Mouse (Mus musculus): ENCODE measurements around the gene Lrrc4. TPM values are rescaled to one million over a fixed set of nuclear protein-coding genes. Genes with fewer than 3 reads are reported as not detected.

Lrrc4 gene
- polyA plus RNA-seq, 1 experiment from 2014 or later: 0.56 TPM

DNA sequence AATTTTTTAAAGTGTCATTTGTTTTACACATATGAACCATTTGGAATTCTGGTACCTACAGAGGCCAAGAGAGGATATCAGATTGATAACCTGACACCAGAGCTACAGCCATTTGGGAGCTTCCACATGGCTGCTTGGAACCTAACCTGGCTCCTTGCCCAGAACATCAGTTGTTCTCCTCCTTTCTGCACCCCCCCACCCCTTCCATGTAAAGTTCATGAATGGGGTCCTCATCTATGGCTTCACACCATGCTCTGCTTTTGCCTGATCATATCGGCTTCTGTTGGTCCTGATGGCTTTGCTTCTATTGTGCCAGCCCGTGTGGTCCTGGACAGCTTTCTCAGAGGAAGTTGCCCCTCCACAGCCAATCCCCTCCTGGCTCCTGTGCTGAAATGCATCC, 200.6 kb downstream of the Lrrc4 start:
- H3K4me1 ChIP-seq (replicated peaks; ENCODE audit: control insufficient read depth, insufficient read depth, low read length): peaks cover 14% of the 10 kb centered on the region
- WGBS: 81% methylated on average over 2 of the region's 2 CpGs

GRCm38 (mm10) chr6:28629866-28630265, 201.7 kb downstream of the Lrrc4 start:
- Histone ChIP-seq H3K36me3 (ENCODE audit: control insufficient read depth, insufficient read depth, low read length) (no peaks in the 10 kb centered on the region; the same call in 1 of the 2 replicates), H3K9ac (ENCODE audit: low read depth, low read length) (no peak overlapping the region), H3K4me3 (ENCODE audit: low read depth, low read length) (no peak overlapping the region), H3K4me2 (no peak overlapping the region), H3K27me3 (replicated peaks; ENCODE audit: control insufficient read depth, insufficient read depth, low read length) (no peaks in the 10 kb centered on the region), H3K4me1 (replicated peaks; ENCODE audit: control insufficient read depth, insufficient read depth, low read length) (0 out of 2 replicates have a peak, but pooled peaks cover 6% of the 10 kb centered on the region), H3K27ac (ENCODE audit: low read depth, low read length) (no peak overlapping the region), H3K9me3 (ENCODE audit: control insufficient read depth, low read length) (no peaks in the 10 kb centered on the region)
- ATAC-seq (replicated peaks; ENCODE audit: low FRiP score) (no peak), DNase-seq (ENCODE audit: low spot score) (no peak)
- 86% methylated on average over 2 of the region's 2 CpGs for WGBS

More for the DNA sequence above, 200.6 kb downstream of the Lrrc4 start:
- Histone ChIP-seq H3K36me3 (ENCODE audit: control insufficient read depth, insufficient read depth, low read length) (no peaks in the 10 kb centered on the region; the same call in 1 of the 2 replicates), H3K4me3 (ENCODE audit: low read depth, low read length) (no peak overlapping the region), H3K27me3 (replicated peaks; ENCODE audit: control insufficient read depth, insufficient read depth, low read length) (no peaks in the 10 kb centered on the region), H3K9ac (ENCODE audit: low read depth, low read length) (no peak overlapping the region), H3K27ac (ENCODE audit: low read depth, low read length) (no peak overlapping the region), H3K4me2 (no peak overlapping the region), H3K9me3 (ENCODE audit: control insufficient read depth, low read length) (no peaks in the 10 kb centered on the region)
- DNase-seq (ENCODE audit: low spot score) (no peak), ATAC-seq (replicated peaks; ENCODE audit: low FRiP score) (no peak)

DNA sequence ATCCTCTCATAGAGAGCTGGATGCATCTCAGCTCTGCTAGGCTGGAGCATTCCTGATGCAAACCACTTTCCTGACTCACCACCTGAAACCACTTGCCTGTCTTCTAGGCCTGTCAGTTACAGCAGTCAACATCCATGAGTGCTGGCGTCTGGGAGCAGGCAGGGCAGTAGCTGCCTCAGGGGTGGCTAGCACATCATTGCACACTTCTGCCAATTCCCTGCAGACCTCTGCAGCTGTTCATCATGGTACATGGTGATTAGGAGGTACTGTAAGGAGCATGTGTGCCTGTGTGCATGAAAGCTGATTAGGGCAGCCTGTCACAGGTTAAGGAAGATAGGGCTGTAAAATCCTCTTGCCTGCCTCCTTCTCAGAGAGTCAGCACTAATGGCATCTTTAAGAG, 203.1 kb downstream of the Lrrc4 start:
- H3K27me3 ChIP-seq (replicated peaks; ENCODE audit: control insufficient read depth, insufficient read depth, low read length): no peaks in the 10 kb centered on the region
- ATAC-seq (replicated peaks; ENCODE audit: low FRiP score) (peak; percentile 98), DNase-seq (ENCODE audit: low spot score) (no peak)
- H3K27ac ChIP-seq (ENCODE audit: low read depth, low read length): no peak overlapping the region
- H3K4me2 ChIP-seq: no peak overlapping the region
- WGBS: 48% methylated on average over 1 of the region's 1 CpGs
- H3K9ac ChIP-seq (ENCODE audit: low read depth, low read length): no peak overlapping the region
- H3K4me3 ChIP-seq (ENCODE audit: low read depth, low read length): no peak overlapping the region
- H3K9me3 ChIP-seq (ENCODE audit: control insufficient read depth, low read length): no peaks in the 10 kb centered on the region
- 0 out of 2 replicates have a peak, but pooled peaks cover 8% of the 10 kb centered on the region for H3K4me1 ChIP-seq (replicated peaks; ENCODE audit: control insufficient read depth, insufficient read depth, low read length)
- no peaks in the 10 kb centered on the region; the same call in 1 of the 2 replicates for H3K36me3 ChIP-seq (ENCODE audit: control insufficient read depth, insufficient read depth, low read length)

DNA sequence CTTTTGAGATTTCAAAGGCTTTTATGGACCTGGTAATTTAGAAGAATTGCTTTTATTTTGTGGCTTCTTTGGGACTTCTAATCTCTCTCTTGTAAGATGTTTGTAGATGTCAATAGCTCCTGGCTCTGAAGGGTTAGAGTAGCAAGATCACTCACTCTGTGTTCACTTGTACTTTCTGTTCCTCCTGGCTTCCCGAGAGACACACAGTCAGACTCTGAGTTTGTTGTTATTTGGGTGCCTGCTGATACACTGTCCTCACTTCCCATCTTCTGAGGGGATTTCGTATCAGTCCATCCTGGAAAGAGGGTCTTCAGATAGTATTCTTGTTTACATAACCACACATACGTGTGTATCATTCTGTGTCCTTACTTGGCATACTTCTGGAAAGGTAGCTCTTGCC, 208.6 kb downstream of the Lrrc4 start:
- Histone ChIP-seq H3K9ac (ENCODE audit: low read depth, low read length) (no peak overlapping the region), H3K4me2 (peak overlapping the region; percentile 36; the same call in 1 of the 2 replicates), H3K4me1 (replicated peaks; ENCODE audit: control insufficient read depth, insufficient read depth, low read length) (peaks cover 42% of the 10 kb centered on the region), H3K27me3 (replicated peaks; ENCODE audit: control insufficient read depth, insufficient read depth, low read length) (no peaks in the 10 kb centered on the region), H3K36me3 (ENCODE audit: control insufficient read depth, insufficient read depth, low read length) (no peaks in the 10 kb centered on the region; the same call in 1 of the 2 replicates), H3K4me3 (ENCODE audit: low read depth, low read length) (no peak overlapping the region), H3K27ac (ENCODE audit: low read depth, low read length) (peak overlapping the region; percentile 56; the same call in 1 of the 2 replicates), H3K9me3 (ENCODE audit: control insufficient read depth, low read length) (no peaks in the 10 kb centered on the region)
- no peak for ATAC-seq (replicated peaks; ENCODE audit: low FRiP score)
- WGBS: 77% methylated on average over 3 of the region's 3 CpGs
- no peak for DNase-seq (ENCODE audit: low spot score)

GRCm38 (mm10) chr6:28622522-28622921, 209.0 kb downstream of the Lrrc4 start:
- Histone ChIP-seq H3K27me3 (replicated peaks; ENCODE audit: control insufficient read depth, insufficient read depth, low read length) (no peaks in the 10 kb centered on the region), H3K4me1 (replicated peaks; ENCODE audit: control insufficient read depth, insufficient read depth, low read length) (peaks cover 43% of the 10 kb centered on the region), H3K27ac (ENCODE audit: low read depth, low read length) (peak overlapping the region; percentile 56), H3K4me2 (peak overlapping the region; percentile 38), H3K36me3 (ENCODE audit: control insufficient read depth, insufficient read depth, low read length) (no peaks in the 10 kb centered on the region), H3K4me3 (ENCODE audit: low read depth, low read length) (no peak overlapping the region), H3K9ac (ENCODE audit: low read depth, low read length) (0 out of 2 replicates have a peak overlapping the region, but pooled peaks have one; percentile 15), H3K9me3 (ENCODE audit: control insufficient read depth, low read length) (no peaks in the 10 kb centered on the region)
- DNase-seq (ENCODE audit: low spot score) (no peak), ATAC-seq (replicated peaks; ENCODE audit: low FRiP score) (peak; percentile 82)
- WGBS: 25% methylated on average over 6 of the region's 6 CpGs

GRCm38 (mm10) chr6:28621961-28622360, 209.6 kb downstream of the Lrrc4 start:
- WGBS: 53% methylated on average over 5 of the region's 5 CpGs
- H3K4me1 ChIP-seq (replicated peaks; ENCODE audit: control insufficient read depth, insufficient read depth, low read length): peaks cover 43% of the 10 kb centered on the region
- no peaks in the 10 kb centered on the region for H3K9me3 ChIP-seq (ENCODE audit: control insufficient read depth, low read length)
- H3K9ac ChIP-seq (ENCODE audit: low read depth, low read length): 0 out of 2 replicates have a peak overlapping the region, but pooled peaks have one; percentile 15
- H3K36me3 ChIP-seq (ENCODE audit: control insufficient read depth, insufficient read depth, low read length): no peaks in the 10 kb centered on the region
- H3K27ac ChIP-seq (ENCODE audit: low read depth, low read length): peak overlapping the region; percentile 56
- no peak for DNase-seq (ENCODE audit: low spot score)
- H3K4me2 ChIP-seq: peak overlapping the region; percentile 38
- H3K4me3 ChIP-seq (ENCODE audit: low read depth, low read length): no peak overlapping the region
- H3K27me3 ChIP-seq (replicated peaks; ENCODE audit: control insufficient read depth, insufficient read depth, low read length): no peaks in the 10 kb centered on the region
- peak; percentile 82 for ATAC-seq (replicated peaks; ENCODE audit: low FRiP score)

GRCm38 (mm10) chr6:28621431-28621830, 210.1 kb downstream of the Lrrc4 start:
- Histone ChIP-seq H3K27ac (ENCODE audit: low read depth, low read length) (peak overlapping the region; percentile 56), H3K4me2 (peak overlapping the region; percentile 4), H3K36me3 (ENCODE audit: control insufficient read depth, insufficient read depth, low read length) (no peaks in the 10 kb centered on the region), H3K4me1 (replicated peaks; ENCODE audit: control insufficient read depth, insufficient read depth, low read length) (peaks cover 46% of the 10 kb centered on the region), H3K4me3 (ENCODE audit: low read depth, low read length) (no peak overlapping the region), H3K27me3 (replicated peaks; ENCODE audit: control insufficient read depth, insufficient read depth, low read length) (no peaks in the 10 kb centered on the region), H3K9me3 (ENCODE audit: control insufficient read depth, low read length) (no peaks in the 10 kb centered on the region), H3K9ac (ENCODE audit: low read depth, low read length) (no peak overlapping the region)
- DNase-seq (ENCODE audit: low spot score) (no peak), ATAC-seq (replicated peaks; ENCODE audit: low FRiP score) (peak; percentile 76)
- 40% methylated on average over 4 of the region's 4 CpGs for WGBS

- no peak for ATAC-seq (replicated peaks; ENCODE audit: low FRiP score)
- H3K36me3 ChIP-seq (ENCODE audit: control insufficient read depth, insufficient read depth, low read length): no peaks in the 10 kb centered on the region
- no peak overlapping the region for H3K9ac ChIP-seq (ENCODE audit: low read depth, low read length)
- WGBS: 51% methylated on average over 7 of the region's 7 CpGs
- H3K4me2 ChIP-seq: no peak overlapping the region
- H3K9me3 ChIP-seq (ENCODE audit: control insufficient read depth, low read length): no peaks in the 10 kb centered on the region
- H3K4me1 ChIP-seq (replicated peaks; ENCODE audit: control insufficient read depth, insufficient read depth, low read length): peaks cover 48% of the 10 kb centered on the region
- no peaks in the 10 kb centered on the region for H3K27me3 ChIP-seq (replicated peaks; ENCODE audit: control insufficient read depth, insufficient read depth, low read length)
- DNase-seq (ENCODE audit: low spot score): no peak
- H3K4me3 ChIP-seq (ENCODE audit: low read depth, low read length): no peak overlapping the region
- H3K27ac ChIP-seq (ENCODE audit: low read depth, low read length): no peak overlapping the region
These were observed 212.8 kb downstream of the Lrrc4 start for GRCm38 (mm10) chr6:28618751-28619153.

- Histone ChIP-seq H3K4me2 (no peak overlapping the region), H3K27me3 (replicated peaks; ENCODE audit: control insufficient read depth, insufficient read depth, low read length) (no peaks in the 10 kb centered on the region), H3K27ac (ENCODE audit: low read depth, low read length) (no peak overlapping the region), H3K4me3 (ENCODE audit: low read depth, low read length) (no peak overlapping the region), H3K36me3 (ENCODE audit: control insufficient read depth, insufficient read depth, low read length) (no peaks in the 10 kb centered on the region), H3K9me3 (ENCODE audit: control insufficient read depth, low read length) (no peaks in the 10 kb centered on the region), H3K4me1 (replicated peaks; ENCODE audit: control insufficient read depth, insufficient read depth, low read length) (peaks cover 46% of the 10 kb centered on the region), H3K9ac (ENCODE audit: low read depth, low read length) (no peak overlapping the region)
- ATAC-seq (replicated peaks; ENCODE audit: low FRiP score): no peak
- 79% methylated on average over 3 of the region's 3 CpGs for WGBS
- no peak for DNase-seq (ENCODE audit: low spot score)
These were observed 213.2 kb downstream of the Lrrc4 start for GRCm38 (mm10) chr6:28618299-28618698.

Measured in liver, embryonic 11.5 days (tissue).